Mouse (Mus musculus) A20 (cell line): ENCODE measurements at regions not wholly inside any gene's neighbourhood (a gene's known extent, or its start where the extent isn't known, plus 50 kb on each side); places are given as distances from the start of the nearest gene placed in this dataset.

ENCODE experiments used
- DNase-seq: peaks from one replicate; pipeline ENCODE4 v3.0.0-alpha.2; 2011; ENCODE audit warnings: low read depth, low spot score

DNA sequence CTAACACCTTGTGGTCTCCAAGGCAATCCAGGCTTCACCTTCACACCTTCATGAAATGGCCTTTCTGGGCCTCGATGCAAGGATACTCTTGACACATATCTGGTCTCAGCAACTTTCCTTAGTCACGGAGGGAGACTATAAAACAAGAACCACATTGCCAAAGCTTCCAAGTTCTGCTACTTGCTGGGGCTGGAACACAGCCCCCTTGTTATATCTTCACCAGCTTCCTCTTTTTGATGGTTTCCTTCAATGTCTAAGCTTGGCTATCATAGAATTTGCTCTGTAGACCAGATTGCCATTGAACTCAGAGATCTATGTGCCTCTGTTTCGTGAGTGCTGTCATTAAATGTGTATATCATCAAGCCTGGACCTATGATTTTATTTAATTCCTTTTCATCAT is 530.7 kb upstream of the Zeb2 start:
- no peak for DNase-seq

DNA sequence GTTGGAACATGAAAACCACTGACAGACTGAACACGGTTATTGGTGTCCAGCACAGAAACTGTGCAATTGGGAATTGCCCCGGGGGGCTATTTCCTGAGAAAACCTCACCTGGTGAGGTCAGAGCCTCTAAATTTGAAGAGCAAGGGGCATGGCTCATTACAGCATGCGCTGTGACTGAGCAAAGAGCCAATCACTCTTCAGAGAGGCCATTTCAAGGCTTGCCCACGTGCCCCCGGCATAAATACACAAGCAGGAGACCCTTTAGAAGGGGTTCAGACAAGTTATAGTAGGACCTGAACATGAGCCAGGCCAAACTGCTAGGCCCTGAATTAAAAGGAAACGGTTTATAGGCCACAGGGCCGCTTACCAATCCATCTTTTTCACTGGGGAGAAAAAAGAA is 512.9 kb upstream of the Zeb2 start:
- no peak for DNase-seq

DNA sequence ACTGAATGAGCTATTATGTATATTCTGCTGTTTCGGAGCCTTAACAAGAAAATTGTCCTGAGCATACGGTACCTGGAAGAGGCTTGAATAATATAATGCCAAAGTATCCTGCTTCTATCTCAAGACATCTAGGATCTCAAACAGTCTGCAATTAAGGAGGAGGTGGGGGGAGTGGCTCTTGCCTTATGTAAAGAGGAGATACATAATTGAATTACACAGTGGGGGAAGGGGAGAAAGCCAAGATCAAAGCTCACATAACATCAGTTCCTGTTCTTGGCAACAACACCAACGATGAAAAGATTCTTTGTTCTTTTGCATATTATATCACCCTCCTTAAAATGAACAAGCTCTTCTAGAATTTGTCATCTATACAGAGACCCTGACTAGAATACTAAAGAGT is 512.4 kb upstream of the Zeb2 start:
- no peak for DNase-seq

DNA sequence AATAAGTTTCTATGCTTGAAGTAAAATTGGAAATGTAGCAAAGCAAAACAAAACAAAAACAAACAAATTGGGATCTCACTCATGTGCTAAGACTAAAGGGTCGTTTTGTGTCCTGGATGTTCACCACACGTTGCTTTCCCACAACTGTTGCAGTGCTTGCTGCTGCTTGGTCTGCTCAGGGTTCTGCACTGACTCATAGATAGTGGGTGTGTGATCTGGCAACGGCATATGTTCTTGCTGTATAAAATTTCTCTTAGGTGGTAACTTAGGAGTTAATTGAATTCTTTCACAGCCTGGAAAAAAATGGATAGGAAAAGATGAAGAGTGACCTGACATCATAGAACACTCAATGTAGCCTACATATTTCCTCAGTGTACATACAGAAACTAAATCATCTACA is 505.9 kb upstream of the Zeb2 start:
- DNase-seq: no peak

DNA sequence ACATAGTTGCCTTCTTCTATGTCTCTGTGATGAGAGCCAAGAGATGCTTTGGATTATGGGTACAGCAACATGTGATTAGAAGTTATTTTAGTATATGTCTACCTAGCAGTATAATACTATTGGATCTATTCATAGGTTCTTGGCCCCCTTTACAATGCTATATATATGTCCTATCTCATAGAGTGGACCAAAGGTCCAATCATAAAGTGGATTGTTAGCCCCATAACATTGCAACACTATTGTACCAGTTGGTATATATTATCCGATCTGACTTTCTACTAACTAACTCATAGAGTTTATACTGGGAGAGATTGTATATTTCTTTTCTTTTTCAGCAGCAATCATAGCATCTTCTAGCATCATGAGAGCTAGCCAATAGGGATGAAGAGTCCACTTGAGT is 491.7 kb upstream of the Zeb2 start:
- DNase-seq: no peak

DNA sequence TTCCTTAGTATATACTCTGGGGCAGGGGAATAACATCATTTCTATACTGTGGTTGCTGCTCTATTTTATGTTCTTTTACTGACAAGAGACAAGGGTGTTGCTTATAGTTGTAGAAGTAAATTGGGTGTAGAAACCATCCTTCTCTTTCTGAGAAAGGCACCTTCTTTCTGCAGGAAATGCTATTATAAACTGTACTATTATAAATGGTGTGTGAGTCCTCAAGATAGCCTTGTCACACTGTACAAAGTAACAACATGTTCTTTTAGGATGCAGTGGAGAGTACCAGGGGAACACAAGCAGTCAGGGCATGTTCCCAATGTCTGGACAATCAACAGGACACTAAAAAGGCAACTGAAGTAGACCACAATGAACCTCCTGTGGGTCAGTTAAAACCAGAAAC is 490.2 kb upstream of the Zeb2 start:
- no peak for DNase-seq

DNA sequence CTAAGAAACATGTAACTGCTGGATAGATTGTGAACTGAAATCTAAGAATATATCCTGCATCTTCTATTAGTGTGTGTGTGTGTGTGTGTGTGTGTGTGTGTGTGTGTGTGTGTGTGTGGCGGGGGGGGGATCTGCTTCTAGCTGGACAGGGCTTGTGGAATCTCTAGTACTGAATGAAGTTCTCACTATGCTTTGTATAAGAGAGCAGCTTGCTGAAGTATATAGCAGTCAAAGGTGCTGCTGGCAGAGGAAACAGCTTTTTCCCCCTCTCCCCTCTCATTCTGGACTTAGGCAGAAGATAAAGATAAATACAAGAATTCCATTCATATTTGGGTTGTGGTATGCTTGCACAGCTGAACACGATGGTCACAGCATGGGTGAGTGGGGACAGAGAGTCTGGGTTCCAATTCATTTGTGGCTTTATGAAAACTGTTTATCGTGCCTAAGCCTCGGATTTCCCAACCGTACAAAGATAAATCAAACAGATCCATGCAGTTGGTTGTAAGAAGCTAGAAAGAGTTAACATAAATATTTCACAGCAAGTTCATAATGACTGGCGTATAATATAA is 484.2 kb upstream of the Zeb2 start:
- DNase-seq: no peak

DNA sequence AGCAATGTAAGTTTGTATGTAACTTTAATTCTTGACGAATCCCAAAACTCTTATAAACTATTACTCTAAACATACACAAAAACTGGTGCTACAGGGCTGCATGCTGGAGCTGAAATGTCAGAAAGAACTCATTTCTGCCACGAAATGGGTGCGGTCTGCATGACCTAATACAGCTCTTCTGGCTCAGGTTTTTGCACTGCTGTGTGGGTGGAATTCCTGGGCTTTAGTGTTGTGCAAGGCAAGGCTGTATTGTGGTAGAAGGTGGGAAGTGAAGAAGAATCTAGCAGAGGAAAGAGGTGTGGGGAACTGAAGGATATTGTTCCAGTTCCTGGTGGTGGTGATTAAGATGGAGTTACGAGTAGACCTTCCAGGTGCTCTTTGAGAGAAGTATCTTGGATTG is 476.6 kb upstream of the Zeb2 start:
- DNase-seq: no peak

DNA sequence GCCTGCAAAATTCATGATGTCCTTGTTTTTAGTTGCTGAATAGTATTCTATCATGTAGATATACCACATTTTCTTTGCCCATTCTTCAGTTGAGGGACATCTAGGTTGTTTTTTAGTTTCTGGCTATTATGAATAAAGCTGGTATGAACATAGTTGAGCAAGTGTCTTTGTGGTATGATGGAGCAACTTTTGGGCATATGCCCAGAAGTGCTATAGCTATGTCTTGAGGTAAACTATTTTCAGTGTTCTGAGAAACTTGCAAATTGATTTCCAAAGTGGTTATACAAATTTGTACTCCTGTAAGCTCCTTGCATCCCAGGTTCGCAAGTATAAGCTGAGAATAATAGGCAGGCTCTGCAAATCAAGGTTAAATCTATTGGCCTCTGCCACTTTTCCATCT is 473.8 kb upstream of the Zeb2 start:
- DNase-seq: no peak

DNA sequence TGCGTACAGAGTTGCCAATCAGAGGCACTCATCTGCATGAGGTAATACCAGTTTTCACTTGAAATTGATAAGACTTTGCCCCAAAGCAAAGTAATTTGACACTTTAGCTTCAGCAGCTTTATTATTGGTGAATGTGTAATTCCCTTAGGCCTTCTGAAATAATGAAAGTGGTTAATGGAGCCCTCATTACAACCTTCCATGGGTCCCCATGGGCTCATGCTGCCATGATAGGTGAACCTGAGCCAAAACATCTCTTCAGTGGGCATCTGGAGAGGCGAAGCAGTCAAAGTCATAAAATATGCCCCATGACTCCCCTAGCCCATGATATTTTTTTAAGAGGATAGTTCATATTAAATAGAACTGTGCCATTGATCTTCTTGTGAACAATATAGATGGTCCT is 471.1 kb upstream of the Zeb2 start:
- no peak for DNase-seq

DNA sequence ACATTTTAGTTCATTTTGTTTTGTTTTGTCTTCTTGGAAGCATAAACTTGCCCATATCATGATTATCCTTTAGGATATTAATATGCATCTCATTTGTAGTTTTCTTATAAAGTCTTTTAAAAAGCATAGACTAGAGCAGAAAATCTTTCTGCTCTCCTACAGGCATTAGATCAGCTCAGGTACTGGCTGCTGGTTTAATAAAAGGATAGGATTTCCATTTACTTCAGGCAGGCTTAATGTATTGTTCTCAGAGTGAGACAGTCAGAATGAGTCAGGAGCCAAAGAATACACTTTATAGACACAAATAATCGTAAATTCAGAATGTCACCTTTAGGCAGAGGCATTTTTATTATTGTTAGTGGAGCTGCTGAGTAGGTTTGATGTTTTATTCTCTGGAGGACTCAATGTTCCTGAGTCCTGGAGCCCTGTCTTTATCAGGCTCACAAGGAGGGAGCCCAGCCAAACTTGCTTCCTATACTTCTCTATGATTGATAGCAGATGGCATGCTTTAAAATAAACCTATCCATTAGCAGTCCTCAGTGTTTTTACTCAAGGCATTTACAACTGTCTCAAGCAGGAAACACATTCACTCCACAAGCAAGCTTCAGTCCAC is 469.5 kb upstream of the Zeb2 start:
- DNase-seq: no peak

DNA sequence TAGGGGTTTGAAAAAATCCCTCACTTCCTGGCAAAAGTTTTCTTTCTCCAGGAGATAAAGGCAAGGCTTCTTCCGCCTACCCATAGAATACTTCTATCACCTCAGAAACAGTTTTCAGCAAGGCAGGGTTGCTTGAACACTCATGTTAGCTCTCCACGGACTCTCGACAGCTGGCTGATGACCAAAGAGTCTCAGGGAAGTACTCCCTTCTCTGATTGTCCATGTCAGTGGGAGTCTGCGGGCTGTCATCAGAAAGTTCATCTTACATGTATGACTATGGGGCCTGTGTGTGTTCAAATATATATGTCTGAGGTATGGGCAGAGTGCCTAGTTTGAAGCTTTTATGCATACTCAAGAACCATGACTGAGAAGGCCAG is 464.3 kb upstream of the Zeb2 start:
- DNase-seq: no peak

DNA sequence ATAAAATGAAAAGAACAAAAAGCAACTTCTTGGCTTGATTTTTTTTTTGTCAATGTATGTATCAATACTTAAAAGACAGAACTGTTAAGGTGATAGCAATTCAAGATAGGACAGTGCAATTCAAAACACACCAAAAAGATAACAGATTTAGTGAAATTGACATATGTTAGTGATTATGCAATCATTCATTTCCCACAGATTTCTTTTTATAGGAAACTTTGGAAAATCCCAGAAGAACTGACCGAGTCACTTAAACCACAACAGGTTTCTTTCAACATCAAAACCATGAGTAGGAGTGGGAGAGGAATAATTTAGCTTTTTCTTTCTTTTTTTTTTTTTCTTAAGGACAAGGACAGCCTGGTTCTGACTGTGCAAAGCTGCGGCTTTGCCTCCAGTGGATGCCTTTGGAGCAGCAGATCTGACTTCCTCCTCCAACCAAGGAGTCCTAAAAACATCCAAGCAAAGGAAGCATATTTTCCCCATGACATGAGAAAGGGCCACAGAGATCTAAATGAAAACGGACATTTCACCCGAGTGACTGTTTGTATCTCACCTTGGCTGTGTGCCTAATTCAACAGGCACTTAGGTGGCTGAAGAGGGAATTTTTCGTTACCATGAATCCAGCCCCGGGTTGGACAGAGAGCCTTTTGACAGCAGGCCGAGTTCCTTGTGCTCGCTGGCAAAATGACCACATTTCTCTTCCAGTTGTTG is 463.8 kb upstream of the Zeb2 start:
- DNase-seq: no peak

DNA sequence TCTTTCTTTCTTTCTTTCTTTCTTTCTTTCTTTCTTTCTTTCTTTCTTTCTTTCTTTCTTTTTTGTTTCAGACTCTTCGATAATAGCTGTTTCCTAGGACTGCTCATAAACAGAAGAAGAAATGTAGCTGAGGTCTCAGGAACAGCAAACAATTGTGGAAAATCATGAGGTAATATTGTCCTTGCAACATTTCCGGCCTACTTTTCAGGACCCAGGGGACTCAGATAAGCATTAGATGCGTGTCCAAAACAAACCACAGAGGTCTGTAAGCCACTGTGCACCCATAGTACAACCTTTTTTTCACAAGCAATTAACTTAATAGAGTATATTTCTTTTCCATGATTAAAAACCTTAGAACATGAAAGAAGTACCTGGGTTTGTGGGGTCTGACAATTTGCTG is 455.7 kb upstream of the Zeb2 start:
- no peak for DNase-seq

DNA sequence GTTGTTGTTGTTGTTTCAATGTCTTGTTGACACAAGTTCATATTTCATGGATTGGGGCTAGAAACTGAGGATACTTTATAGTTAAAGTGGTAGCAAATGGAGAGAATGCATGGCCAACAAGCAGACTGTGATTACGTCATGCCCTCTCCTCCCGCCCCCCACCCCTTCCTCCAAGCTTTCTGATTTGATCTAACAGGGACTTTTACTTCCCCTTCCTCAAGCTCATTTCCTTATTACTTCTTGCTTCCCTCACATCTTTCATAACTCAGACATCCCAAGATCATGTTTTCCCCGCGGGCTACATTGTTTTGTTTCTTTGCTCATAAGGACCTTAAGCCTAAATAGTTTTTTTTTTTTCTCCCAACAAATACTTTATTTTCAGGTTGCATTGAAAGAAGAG is 437.5 kb upstream of the Zeb2 start:
- peak; percentile 7 for DNase-seq

DNA sequence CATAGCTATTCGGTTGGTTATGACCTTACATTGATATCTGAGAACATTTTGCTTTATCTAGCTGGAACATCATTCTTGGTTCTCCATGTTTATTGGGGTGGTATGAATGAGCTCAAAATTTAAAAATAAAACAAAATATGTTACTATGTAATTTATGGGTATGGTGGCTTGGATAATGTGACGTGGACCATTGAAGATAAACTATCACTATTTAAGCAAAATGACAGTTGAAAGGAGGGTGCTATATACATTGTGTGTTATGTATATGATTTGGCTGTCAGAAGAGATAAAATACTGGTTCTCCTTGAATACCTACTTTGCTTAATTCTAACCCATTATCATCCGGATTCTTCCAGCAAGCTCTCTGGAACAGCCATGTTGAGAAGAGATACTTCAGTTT is 424.2 kb upstream of the Zeb2 start:
- DNase-seq: no peak

DNA sequence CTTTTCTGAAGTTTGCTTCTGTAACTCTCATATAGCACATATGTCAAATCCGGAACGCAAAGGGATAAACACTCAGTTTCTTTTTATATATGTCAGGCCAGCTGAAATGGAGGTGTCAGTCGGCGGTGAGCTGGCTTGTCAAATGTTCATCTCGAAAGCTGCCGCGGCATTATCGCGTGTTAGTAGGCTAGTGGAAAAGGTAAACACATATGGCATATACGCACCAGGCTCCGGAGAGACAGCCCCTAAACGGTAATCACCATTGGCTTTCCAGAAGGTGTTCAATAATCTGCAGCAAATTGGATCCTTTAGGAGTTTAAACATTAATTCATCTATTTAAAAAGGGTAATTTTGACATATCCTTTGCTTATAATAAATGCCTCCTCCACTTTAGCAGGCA is 421.8 kb upstream of the Zeb2 start:
- no peak for DNase-seq

DNA sequence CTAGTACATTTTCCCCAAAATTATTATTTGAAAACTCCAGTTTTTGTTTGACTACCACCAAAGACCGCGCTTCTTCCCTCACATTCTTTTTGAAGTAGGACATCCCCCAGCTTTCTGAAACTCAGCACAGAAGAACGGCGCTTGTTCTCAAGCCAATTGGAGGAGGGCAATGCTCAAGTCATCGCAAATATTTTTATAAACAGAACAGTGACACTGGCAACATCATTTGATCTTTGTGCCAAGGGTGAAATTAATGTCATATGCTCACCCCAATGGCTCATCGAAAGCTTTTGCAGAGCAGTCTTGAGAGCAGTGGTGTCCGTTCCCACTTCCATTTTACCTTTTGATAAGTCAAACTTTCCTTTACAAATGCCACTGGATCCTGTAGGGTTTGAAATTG is 420.5 kb upstream of the Zeb2 start:
- no peak for DNase-seq

DNA sequence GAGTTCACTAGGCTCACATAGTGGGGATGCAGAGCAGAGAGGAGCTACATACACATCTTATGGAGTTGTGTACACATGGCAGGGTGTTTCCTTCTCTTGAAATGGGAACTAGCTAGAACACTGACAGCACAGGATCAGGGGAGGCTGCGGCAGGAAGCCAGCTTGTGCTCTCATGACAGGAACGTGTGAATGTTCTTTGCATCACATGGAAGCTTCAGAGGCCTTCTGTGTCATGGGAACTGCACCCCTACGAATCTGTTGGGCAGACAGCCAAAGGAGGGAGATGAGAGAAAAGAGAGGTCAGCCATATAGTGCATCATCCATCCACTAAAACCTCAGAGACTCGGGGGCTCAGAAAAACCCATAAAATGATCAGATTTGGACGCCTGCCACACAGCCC is 417.6 kb upstream of the Zeb2 start:
- DNase-seq: no peak

DNA sequence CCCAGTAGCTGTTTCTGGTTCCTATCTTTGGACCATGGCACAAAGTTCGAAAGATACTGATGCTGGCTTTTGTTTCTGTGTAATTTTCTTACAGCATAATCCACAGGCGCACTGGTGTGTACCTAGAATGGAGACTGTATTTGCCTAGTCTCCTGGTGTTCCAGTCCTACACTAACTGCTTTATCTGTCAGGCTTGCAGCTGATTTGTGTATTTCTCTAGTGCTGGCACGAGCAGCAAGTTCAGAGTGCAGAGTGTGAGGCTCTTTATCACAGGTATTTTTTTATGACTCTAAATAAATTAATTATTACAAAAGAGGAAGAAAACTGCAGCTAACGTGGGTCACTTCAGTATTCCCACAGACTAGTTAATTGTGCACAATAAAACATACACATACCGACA is 405.1 kb upstream of the Zeb2 start:
- DNase-seq: no peak

DNA sequence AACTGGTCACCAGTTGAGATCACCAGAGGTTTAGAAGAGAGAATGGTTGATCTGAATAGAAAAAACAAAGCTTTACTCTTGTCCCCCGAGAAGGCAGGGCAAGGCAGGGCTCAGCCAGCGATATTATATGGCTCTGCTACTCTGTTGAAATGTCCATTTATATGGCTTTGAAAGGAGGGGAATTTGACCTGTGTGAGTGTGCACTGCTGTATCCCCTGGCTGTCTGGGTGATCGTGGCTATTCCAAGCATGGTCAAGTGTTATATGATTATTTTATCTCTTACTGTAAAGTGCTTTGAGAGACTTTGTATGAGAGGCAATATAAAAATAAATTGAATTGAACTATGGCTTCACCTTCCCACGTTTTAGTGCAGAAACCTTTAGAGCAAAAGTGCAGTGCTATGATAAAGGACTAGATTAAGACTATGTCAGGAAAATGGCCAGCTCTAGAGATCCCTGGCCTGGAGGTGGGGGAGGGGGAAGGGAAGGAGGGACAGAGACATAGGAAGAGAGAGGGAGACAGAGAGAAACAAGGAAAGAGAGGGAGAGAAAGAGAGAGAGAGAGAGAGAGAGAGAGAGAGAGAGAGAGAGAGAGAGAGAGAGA is 402.5 kb upstream of the Zeb2 start:
- no peak for DNase-seq

DNA sequence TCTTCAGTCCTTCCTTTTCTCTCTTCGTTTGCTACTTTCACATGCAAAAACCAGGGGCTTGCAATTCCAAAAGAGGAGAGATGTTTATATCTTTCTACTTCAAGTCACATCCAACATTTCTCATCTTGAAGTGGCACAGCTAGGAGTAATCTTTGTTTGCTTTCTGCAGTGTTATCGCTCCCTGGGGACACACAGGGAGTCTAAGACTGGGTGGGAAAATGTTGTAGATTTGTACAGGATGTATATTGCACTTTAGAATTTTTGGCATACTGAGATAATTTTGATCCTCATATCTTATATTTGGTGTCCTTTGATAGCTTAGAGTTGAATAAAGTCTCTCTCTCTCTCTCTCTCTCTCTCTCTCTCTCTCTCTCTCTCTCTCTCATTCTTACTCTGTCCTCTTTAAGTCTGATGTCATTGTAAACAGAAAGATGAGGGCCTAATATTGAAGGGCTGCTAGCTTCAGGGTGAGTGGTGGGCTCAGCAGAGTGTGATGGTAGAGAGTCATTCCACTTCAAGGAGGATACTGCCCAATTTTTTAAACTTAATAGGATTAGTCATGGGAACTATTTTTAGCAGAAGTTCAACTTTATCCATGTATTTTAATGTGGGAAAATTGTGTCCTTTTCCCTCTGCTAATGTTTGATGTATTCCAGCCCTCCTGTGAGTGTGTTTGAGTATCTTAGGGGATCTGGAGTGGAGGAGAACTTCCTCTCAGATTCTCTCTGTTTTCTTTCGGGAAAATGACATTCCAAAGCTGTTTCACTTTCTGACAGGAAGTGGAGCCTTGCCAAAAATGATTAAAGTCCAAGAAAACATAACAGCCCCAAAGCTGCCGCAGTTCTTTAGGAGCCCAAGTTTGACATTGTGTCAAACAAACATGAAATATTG is 397.3 kb upstream of the Zeb2 start:
- no peak for DNase-seq
